Mouse (Mus musculus) embryo, embryonic 11 days (tissue): ENCODE measurements around the gene Ttc39a.

ENCODE experiments used
- DNase-seq: peaks from one replicate; pipeline ENCODE4 v3.0.0-alpha.2; 2015

The Ttc39a gene

GRCm38 (mm10) chr4:109421608-109422007, 15.2 kb downstream of the Ttc39a start:
- no peak for DNase-seq

- no peak for DNase-seq
Measured at GRCm38 (mm10) chr4:109422436-109422835, 16.0 kb downstream of the Ttc39a start.

DNA sequence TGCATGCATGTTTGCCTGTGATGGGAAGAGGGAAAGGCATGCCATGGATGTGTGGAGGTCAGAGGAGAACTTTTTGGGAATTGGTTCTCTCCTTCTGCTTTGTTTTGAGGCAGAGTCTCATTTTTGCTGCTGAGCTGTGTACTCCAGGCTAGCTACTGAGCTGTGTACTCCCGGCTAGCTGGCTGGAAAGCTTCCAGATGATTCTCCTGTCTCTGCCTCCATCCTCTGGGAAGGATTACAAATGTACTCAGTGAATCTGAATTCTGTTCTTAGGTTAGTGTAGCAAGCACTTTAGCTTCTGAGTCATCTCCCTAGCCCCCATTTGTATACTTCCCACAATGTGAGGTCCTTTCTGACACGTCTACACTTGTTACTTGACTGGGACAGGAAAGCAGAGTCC, 17.0 kb downstream of the Ttc39a start:
- no peak for DNase-seq

- no peak for DNase-seq
Measured at GRCm38 (mm10) chr4:109427058-109427457, 20.6 kb downstream of the Ttc39a start.

- DNase-seq, result no peak
Measured at GRCm38 (mm10) chr4:109430250-109430649, 23.8 kb downstream of the Ttc39a start.

DNA sequence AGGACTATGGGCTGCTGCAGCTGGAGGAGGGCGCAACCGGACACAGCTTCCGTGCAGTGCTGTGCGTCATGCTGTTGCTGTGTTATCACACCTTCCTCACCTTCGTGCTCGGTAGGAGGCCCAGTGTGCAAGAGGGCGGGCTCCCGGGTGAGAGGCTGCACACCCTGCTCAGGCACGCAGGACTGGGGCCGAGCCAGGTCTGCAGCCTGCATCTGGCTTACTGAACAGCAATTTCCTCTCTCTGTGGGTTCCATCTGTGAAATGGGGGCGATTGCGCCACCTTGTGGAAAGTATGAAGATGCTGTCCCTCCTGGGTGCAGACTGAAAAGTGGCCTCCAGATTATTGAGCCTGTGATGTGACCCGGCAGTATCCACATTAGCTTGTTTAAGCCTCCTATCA, 24.4 kb downstream of the Ttc39a start:
- peak; percentile 58 for DNase-seq

DNA sequence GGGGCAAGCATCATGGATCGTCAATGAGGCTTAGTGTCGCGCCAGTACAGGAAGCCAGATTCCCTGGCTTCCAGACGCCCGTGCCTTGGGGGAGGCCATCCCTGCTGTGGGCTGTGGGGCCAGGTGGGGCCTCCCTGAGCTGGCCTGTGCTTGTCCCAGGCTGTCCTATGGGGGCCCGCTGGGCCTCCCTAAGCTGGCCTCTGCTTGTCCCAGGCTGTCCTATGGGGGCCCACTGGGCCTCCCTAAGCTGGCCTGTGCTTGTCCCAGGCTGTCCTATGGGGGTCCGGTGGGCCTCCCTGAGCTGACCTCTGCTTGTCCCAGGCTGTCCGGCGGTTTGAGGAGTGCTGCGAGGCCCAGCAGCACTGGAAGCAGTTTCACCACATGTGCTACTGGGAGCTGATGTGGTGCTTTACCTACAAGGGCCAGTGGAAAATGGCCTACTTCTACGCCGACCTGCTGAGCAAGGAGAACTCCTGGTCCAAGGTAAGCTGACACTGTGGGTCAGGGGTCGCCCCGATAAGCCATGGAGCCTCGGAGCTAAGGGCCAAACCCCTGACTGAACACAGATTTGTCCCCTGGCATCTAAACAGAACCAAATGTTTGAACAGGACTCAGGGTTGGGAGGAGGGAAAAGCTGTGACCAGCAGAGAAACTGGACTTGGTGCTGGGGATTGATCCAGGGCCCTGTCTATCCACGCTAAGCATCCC, 26.4 kb downstream of the Ttc39a start:
- no peak for DNase-seq

- DNase-seq, result no peak
Measured at GRCm38 (mm10) chr4:109433641-109434040, 27.2 kb downstream of the Ttc39a start.

GRCm38 (mm10) chr4:109434256-109434655, 27.8 kb downstream of the Ttc39a start:
- DNase-seq, result no peak

GRCm38 (mm10) chr4:109437913-109438878, 31.8 kb downstream of the Ttc39a start:
- peak; percentile 77 for DNase-seq

DNA sequence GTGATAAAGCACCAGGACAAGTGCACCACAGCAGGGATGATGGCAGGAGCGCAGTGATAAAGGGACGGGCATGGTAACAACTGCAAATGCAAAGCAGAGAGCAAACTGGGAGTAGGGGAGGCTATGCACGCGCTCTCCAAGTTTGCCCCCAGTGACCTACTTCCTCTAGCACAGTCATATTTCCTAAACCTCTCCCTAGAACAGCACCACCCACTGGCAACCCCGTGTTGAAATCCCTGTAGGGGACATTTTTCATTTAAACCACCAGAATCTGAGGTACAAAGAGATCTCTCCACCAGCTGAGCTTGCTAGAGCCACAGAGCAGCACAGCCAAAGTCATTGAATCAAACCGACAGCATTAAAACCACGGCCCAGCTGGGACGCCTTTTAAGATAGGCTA, 32.7 kb downstream of the Ttc39a start:
- no peak for DNase-seq

DNA sequence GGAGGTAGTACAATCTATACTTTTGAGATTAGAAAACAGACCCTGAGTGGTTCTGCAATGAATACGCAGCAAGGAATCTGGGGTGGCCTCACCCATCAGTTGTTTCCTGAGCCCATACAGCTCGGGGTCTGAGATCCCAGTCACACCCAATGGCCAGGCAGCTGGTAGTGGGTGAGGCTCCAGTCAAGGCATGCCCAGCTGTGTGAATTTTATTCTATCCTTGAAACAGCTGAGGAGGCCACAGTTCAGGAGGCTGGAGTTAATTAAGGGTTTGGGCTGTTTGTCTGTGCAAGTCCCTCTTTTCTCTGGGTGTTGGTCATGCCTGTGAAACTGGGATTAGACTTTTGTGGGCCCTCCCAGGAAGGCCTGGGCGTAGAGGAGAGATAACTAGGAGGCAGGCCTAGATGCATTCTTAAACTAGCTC, 33.4 kb downstream of the Ttc39a start:
- DNase-seq, result no peak

GRCm38 (mm10) chr4:109440381-109440780, 34.0 kb downstream of the Ttc39a start:
- no peak for DNase-seq

GRCm38 (mm10) chr4:109441000-109441399, 34.6 kb downstream of the Ttc39a start:
- DNase-seq, result no peak

DNA sequence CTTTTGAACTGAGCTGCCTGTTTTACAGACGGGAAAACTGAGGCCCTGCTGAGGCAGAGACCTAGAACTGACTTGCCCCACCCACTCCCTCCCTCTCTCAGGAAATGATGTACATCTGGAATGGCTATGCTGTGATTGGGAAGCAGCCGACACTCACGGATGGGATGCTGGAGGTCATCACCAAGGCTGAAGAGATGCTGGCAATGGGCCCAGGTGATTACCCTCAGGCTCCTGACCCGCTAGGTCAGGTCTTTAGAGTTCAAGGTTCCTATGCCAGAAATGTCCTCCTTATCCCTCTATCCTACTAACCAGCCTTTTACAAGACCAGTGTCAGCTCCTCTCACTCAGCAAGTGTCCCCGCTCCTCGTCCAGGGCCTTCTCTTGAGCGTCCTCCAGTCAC, 35.7 kb downstream of the Ttc39a start:
- no peak for DNase-seq

DNA sequence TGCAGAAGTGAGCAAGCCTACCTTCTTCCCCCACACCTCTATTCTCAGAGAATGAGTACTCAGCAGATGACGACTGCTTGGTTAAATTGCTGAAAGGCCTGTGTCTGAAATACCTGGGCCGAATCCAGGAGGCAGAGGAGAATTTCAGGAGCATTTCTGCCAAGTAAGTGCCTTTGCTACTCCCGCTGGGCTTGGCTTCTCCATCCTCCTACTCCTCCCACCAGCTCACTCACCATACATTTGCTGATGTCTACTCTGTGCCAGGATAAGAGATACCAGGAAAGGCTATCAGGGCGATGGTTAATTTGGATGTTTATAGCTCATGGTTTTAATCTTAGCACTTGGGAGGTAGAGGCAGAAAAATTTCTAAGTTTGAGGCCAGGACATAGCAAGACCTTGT, 36.2 kb downstream of the Ttc39a start:
- DNase-seq, result no peak

DNA sequence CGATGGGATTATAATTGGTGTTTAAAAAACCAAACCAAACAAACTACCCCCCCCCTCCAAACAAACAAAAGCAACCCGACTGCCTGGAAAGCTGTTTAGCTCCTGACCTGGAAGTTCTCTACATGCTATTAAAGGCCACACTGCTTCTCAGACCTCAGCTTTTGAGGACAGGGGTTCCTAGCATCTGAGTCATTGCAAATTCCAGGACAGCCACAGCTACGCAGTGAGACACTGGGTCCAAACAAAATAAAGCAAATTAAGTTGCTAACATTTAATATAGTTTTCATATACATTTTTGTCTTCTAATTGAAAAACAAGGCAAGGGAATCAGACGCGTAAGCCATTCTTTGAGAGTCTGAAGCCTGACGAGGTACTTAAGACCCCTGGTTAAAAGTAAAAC, 38.0 kb downstream of the Ttc39a start:
- no peak for DNase-seq

- DNase-seq, result no peak
Measured at GRCm38 (mm10) chr4:109444951-109445350, 38.5 kb downstream of the Ttc39a start.

GRCm38 (mm10) chr4:109445397-109445796, 39.0 kb downstream of the Ttc39a start:
- DNase-seq, result no peak

DNA sequence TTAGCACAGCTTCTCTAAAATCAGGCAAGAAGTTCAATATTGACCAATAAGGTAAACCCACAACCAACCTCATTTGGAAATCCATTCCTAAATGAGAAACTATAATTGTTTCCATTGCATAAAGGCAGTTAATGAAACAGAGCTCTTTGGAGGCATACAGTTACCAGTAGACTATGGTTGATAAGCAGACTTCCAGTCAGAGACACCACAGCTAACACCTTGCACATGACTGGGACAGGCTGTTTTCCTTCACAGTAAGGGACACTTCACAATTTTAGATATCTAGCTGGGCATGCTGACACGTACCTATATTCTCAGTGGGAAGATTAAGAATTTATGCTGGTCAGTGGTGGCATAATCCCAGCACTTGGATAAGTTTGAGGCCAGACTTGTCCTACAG, 39.5 kb downstream of the Ttc39a start:
- DNase-seq, result no peak

GRCm38 (mm10) chr4:109448531-109448930, 42.1 kb downstream of the Ttc39a start:
- no peak for DNase-seq

GRCm38 (mm10) chr4:109456821-109457220, 50.4 kb downstream of the Ttc39a start:
- DNase-seq, result no peak

DNA sequence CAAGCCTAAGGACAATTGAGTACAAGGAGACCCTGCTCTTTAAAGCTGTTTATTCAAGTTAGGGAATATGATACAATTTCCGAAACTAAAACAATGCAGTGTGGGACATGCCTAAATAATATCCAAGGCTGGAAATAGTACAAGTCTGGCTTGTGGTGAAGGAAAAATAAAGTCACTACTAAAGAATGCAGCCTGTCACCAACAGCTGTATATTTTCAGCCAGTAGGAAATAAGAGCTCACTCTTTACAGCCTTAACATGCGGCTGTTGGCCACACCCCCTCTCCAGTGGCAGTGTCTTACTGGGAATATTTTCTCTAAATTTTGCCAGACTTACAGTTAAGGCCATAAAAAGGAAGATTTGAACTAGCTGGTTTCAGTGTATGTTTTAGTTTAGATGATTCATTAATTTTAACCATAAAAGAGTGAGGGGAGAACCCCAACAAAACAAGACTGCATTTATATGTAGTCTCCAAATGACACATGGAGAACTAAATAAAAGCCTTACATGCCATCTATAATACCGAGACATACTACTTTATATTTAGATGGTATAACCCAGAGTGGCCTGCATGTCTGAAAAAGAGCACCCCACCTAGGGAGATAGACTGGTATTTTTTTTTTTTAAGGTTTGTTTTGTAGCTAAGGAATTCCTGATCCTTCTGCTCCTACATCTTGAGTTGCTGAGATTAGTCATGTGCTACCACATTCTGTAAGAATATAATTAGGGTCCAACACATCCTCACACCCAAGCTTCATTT, 54.2 kb downstream of the Ttc39a start:
- peak; percentile 20 for DNase-seq
